Mouse (Mus musculus): ENCODE results near the gene 2300002M23Rik. TPM values are rescaled to one million over a fixed set of nuclear protein-coding genes. Genes with fewer than 3 reads are reported as not detected.

2300002M23Rik gene
- not detected in 2 replicates for polyA plus RNA-seq (2012)

GRCm38 (mm10) chr17:35567150-35567549 lies at the start of gene 2300002M23Rik:
Gene 2300002M23Rik (plus strand): TSS chr17:35567450.

GRCm38 (mm10) chr17:35532901-35533300 lies 34.3 kb upstream of the 2300002M23Rik start, which contains the start of gene Psors1c2:
Gene Psors1c2 (plus strand): TSS chr17:35533201.

DNA sequence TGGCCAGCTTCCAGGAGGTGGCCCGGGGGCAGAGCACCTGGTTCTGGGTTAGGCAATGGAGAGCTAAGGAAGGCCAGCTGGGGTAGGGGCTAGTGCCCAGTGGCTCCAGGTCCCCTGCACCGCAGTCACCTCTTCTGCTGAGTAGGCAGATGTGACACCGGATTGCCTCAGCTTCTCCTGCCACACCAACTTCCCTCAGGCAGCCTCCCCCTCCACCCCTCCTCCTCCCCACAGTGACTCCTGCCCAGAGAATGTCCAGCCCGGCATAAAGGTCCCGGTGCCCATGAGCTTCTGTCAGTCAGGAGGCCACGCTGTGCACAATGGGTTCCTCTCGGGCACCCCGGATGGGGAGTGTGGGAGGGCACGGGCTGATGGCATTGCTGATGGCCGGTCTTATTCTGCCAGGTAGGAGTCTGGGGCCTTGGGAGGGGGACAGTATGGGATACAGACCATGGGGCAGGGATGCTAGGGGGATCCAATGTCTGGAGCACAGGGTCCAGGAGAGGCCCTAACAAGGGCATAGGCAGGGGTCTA lies 15.3 kb upstream of the 2300002M23Rik start, which contains the start of gene Cdsn:
Cdsn (plus strand) TSS at position 248 of the 534 bp plus-strand sequence.

GRCm38 (mm10) chr17:35601249-35601648 lies 34.0 kb downstream of the 2300002M23Rik start, which contains the start of gene Sfta2:
Gene Sfta2 (plus strand): TSS chr17:35601549.

Other genes starting within 250 kb of the 2300002M23Rik start
- gene H2-Q1, start 247.0 kb upstream of the 2300002M23Rik start, polyA plus RNA-seq (2012) = not detected in 2 replicates
- not detected in 2 replicates for gene H2-Q2, start 225.2 kb upstream of the 2300002M23Rik start, polyA plus RNA-seq (2012)
- gene H2-Q4, start 187.8 kb upstream of the 2300002M23Rik start, polyA plus RNA-seq (2012) = 178 and 252 TPM in 2 replicates
- 207 and 337 TPM in 2 replicates for gene H2-Q6, start 142.6 kb upstream of the 2300002M23Rik start, polyA plus RNA-seq (2012)
- gene H2-Q7, start 128.3 kb upstream of the 2300002M23Rik start, polyA plus RNA-seq (2012) = 180 and 308 TPM in 2 replicates
- gene H2-Q10, start 97.4 kb upstream of the 2300002M23Rik start, polyA plus RNA-seq (2012) = 2.5 and 3.2 TPM in 2 replicates
- gene Pou5f1, start 61.4 kb upstream of the 2300002M23Rik start, polyA plus RNA-seq (2012) = not detected in 2 replicates
- 38.9 and 42.3 TPM in 2 replicates for gene Tcf19, start 50.6 kb upstream of the 2300002M23Rik start, polyA plus RNA-seq (2012)
- gene Cchcr1, start 50.4 kb upstream of the 2300002M23Rik start, polyA plus RNA-seq (2012) = 14.8 and 25.7 TPM in 2 replicates
- gene Psors1c2, start 34.2 kb upstream of the 2300002M23Rik start, polyA plus RNA-seq (2012) = 0.57 and 0.73 TPM in 2 replicates
- not detected in 2 replicates for gene Cdsn, start 15.3 kb upstream of the 2300002M23Rik start, polyA plus RNA-seq (2012)
- not detected in 2 replicates for gene Sfta2, start 34.1 kb downstream of the 2300002M23Rik start, polyA plus RNA-seq (2012)
- not detected in 2 replicates for gene Gm9573, start 59.2 kb downstream of the 2300002M23Rik start, polyA plus RNA-seq (2012)
- not detected in 2 replicates for gene Mucl3, start 76.2 kb downstream of the 2300002M23Rik start, polyA plus RNA-seq (2012)
- 112 TPM in 2 replicates for gene Vars2, start 100.1 kb downstream of the 2300002M23Rik start, polyA plus RNA-seq (2012)
- gene Gtf2h4, start 106.3 kb downstream of the 2300002M23Rik start, polyA plus RNA-seq (2012) = 41.9 and 44.9 TPM in 2 replicates
- 0.49 and 0.79 TPM in 2 replicates for gene Ddr1, start 137.2 kb downstream of the 2300002M23Rik start, polyA plus RNA-seq (2012)